15 mouse cellular contexts compared by ENCODE assay signal in the genomic region with DNA sequence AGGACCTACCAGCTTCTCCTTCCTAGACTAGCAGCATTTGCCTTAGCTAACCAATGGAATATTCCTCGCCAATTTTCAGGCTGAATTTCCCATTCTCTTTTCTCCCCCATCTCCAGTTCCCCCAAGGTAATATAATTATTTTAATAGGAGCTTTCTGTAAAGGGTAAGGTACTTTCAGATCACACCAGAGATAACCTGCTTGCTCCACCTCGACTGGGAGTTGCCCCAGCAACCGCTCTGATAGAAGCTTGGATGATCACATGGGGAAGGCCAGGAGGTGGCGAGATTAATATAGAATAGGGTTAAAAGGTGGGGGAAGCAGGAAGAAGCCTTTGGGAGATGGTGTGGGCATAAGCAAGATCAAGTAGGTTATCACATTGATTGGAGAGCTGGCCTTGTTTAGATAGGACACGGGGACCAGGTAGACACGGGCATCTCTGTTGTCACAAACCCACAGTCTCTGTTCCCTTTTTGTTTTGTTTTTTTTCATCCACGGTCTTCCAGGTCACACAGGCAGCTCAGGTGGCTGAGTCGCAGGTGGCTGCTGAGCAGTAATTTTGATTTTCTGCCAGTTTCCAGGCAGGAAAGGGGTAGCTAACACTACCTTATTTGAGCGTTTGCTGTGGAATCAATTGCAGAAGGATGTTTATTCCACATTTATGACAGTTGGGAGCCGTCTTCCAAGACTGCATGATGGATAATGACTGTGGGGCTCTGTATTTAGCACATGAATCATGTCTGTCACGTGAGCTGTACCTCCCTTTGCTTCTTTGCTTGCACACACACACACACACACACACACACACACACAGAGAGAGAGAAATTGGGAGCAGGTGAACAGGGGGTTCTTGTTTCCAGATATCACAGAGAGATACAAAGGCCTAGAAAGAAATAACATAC. TPM values are rescaled to one million over a fixed set of nuclear protein-coding genes. Genes with fewer than 3 reads are reported as not detected.
DNase-seq lines count a peak whose midpoint lies in the region; ATAC-seq and TF ChIP-seq lines count a peak whose summit lies in the region.
"Had no signal": no experiment of that assay in that cellular context is flagged by ENCODE, and none has a peak within 500 bp of the region (broad histone marks: within the 10 kb centered on the region; RNA-seq: fewer than 3 reads in every experiment).

No protein-coding gene starts in this region.

- TF ChIP-seq POLR2A in brain, embryonic 14.5 days (IDR thresholded peaks at IDR 0.05; ENCODE audit: borderline replicate concordance, extremely low read depth, insufficient read depth, insufficient read length, poor library complexity, severe bottlenecking): no peak

- 73% methylated on average over 11 of the region's 11 CpGs for WGBS in forebrain, embryonic 14.5 days
- 79% methylated on average over 11 of the region's 11 CpGs for WGBS in forebrain, embryonic 10.5 days
- WGBS in midbrain, embryonic 15.5 days: 68% methylated on average over 11 of the region's 11 CpGs
- WGBS in midbrain, embryonic 13.5 days: 72% methylated on average over 11 of the region's 11 CpGs
- WGBS in midbrain, postnatal 0 days: 62% methylated on average over 11 of the region's 11 CpGs
- WGBS in heart, embryonic 10.5 days: 74% methylated on average over 11 of the region's 11 CpGs

- no peak overlapping the region for H3K9ac ChIP-seq in forebrain, embryonic 14.5 days (ENCODE audit: low read length)
- no peak overlapping the region for H3K9ac ChIP-seq in midbrain, embryonic 15.5 days
- H3K9ac ChIP-seq in midbrain, embryonic 13.5 days (replicated peaks): no peak overlapping the region
- no peak overlapping the region for H3K9ac ChIP-seq in midbrain, postnatal 0 days (replicated peaks; ENCODE audit: low read length, poor library complexity, severe bottlenecking)
- H3K9ac ChIP-seq: kidney, embryonic 15.5 days had no signal

- H3K4me1 ChIP-seq in forebrain, embryonic 14.5 days (ENCODE audit: control insufficient read depth, insufficient read depth, low read length): no peaks in the 10 kb centered on the region
- 0 out of 2 replicates have a peak, but pooled peaks cover 6% of the 10 kb centered on the region for H3K4me1 ChIP-seq in forebrain, embryonic 10.5 days
- H3K4me1 ChIP-seq in midbrain, embryonic 15.5 days: peaks cover 8% of the 10 kb centered on the region; the same call in 1 of the 2 replicates
- 0 out of 2 replicates have a peak, but pooled peaks cover 9% of the 10 kb centered on the region for H3K4me1 ChIP-seq in midbrain, embryonic 13.5 days (replicated peaks)
- H3K4me1 ChIP-seq in midbrain, postnatal 0 days (ENCODE audit: insufficient read depth, low read length): no peaks in the 10 kb centered on the region
- peaks cover 18% of the 10 kb centered on the region for H3K4me1 ChIP-seq in heart, embryonic 10.5 days

- H3K36me3 ChIP-seq in forebrain, embryonic 14.5 days (ENCODE audit: control insufficient read depth, insufficient read depth, low read length): no peaks in the 10 kb centered on the region
- no peaks in the 10 kb centered on the region for H3K36me3 ChIP-seq in forebrain, embryonic 10.5 days (replicated peaks)
- no peaks in the 10 kb centered on the region for H3K36me3 ChIP-seq in midbrain, embryonic 15.5 days (replicated peaks)
- no peaks in the 10 kb centered on the region for H3K36me3 ChIP-seq in midbrain, embryonic 13.5 days
- no peaks in the 10 kb centered on the region for H3K36me3 ChIP-seq in midbrain, postnatal 0 days (ENCODE audit: insufficient read depth, low read length)
- H3K36me3 ChIP-seq in heart, embryonic 10.5 days: no peaks in the 10 kb centered on the region
- H3K36me3 ChIP-seq: G1E; kidney, embryonic 15.5 days had no signal

- H3K4me3 ChIP-seq in forebrain, embryonic 14.5 days (ENCODE audit: low read depth, low read length): no peak overlapping the region
- no peak overlapping the region for H3K4me3 ChIP-seq in forebrain, embryonic 10.5 days
- no peak overlapping the region for H3K4me3 ChIP-seq in midbrain, embryonic 15.5 days
- no peak overlapping the region for H3K4me3 ChIP-seq in midbrain, embryonic 13.5 days (replicated peaks)
- H3K4me3 ChIP-seq in midbrain, postnatal 0 days (ENCODE audit: low read depth, low read length): no peak overlapping the region
- H3K4me3 ChIP-seq in heart, embryonic 10.5 days: no peak overlapping the region
- H3K4me3 ChIP-seq: kidney, embryonic 15.5 days had no signal

- TF ChIP-seq CTCF in brain, embryonic 14.5 days (IDR thresholded peaks at IDR 0.05; ENCODE audit: borderline replicate concordance, extremely low read depth, insufficient read depth, insufficient read length): no peak
- no peak for TF ChIP-seq CTCF in midbrain, postnatal 0 days (IDR thresholded peaks at IDR 0.05)

- H3K4me2 ChIP-seq in forebrain, embryonic 14.5 days (ENCODE audit: low read length): no peak overlapping the region
- H3K4me2 ChIP-seq in midbrain, embryonic 15.5 days: no peak overlapping the region
- no peak overlapping the region for H3K4me2 ChIP-seq in midbrain, embryonic 13.5 days (replicated peaks)
- no peak overlapping the region for H3K4me2 ChIP-seq in midbrain, postnatal 0 days (ENCODE audit: low read depth, low read length, poor library complexity, severe bottlenecking)
- H3K4me2 ChIP-seq: kidney, embryonic 15.5 days had no signal

- H3K9me3 ChIP-seq in forebrain, embryonic 14.5 days (replicated peaks; ENCODE audit: control insufficient read depth, low read length): no peaks in the 10 kb centered on the region
- no peaks in the 10 kb centered on the region for H3K9me3 ChIP-seq in forebrain, embryonic 10.5 days
- H3K9me3 ChIP-seq in midbrain, embryonic 15.5 days: no peaks in the 10 kb centered on the region
- H3K9me3 ChIP-seq in midbrain, embryonic 13.5 days: no peaks in the 10 kb centered on the region
- no peaks in the 10 kb centered on the region for H3K9me3 ChIP-seq in midbrain, postnatal 0 days (ENCODE audit: low read length)
- no peaks in the 10 kb centered on the region for H3K9me3 ChIP-seq in heart, embryonic 10.5 days
- H3K9me3 ChIP-seq: kidney, embryonic 15.5 days had no signal

- peak; percentile 13 for DNase-seq in forebrain, embryonic 14.5 days (ENCODE audit: low spot score)
- DNase-seq in forebrain, embryonic 10.5 days (ENCODE audit: extremely low spot score, low spot score): no peak
- DNase-seq in brain, embryonic 14.5 days (ENCODE audit: low read depth): peak; percentile 33
- DNase-seq in midbrain, postnatal 0 days (ENCODE audit: low spot score): peak; percentile 22
- no peak for DNase-seq in adrenal gland, postnatal 36 days
- DNase-seq in heart, embryonic 10.5 days (ENCODE audit: low spot score): no peak
- DNase-seq: gastrocnemius, postnatal 14 days; heart, postnatal 10 days; lung, adult 18-20 months; lung, postnatal 4 days; thymus, postnatal 14 days had no signal

- no peak overlapping the region for H3K27ac ChIP-seq in forebrain, embryonic 14.5 days (ENCODE audit: low read depth, low read length)
- no peak overlapping the region for H3K27ac ChIP-seq in forebrain, embryonic 10.5 days
- H3K27ac ChIP-seq in midbrain, embryonic 15.5 days: peak overlapping the region; percentile 39; the same call in 1 of the 2 replicates
- H3K27ac ChIP-seq in midbrain, embryonic 13.5 days: no peak overlapping the region
- H3K27ac ChIP-seq in midbrain, postnatal 0 days (ENCODE audit: low read depth, low read length): peak overlapping the region; percentile 40; the same call in 1 of the 2 replicates
- no peak overlapping the region for H3K27ac ChIP-seq in heart, embryonic 10.5 days
- H3K27ac ChIP-seq: kidney, embryonic 15.5 days had no signal

- no peaks in the 10 kb centered on the region for H3K27me3 ChIP-seq in forebrain, embryonic 14.5 days (replicated peaks; ENCODE audit: control insufficient read depth, insufficient read depth, low read length)
- H3K27me3 ChIP-seq in forebrain, embryonic 10.5 days (ENCODE audit: poor library complexity, severe bottlenecking): no peaks in the 10 kb centered on the region
- no peaks in the 10 kb centered on the region for H3K27me3 ChIP-seq in midbrain, embryonic 15.5 days (replicated peaks)
- no peaks in the 10 kb centered on the region for H3K27me3 ChIP-seq in midbrain, embryonic 13.5 days
- H3K27me3 ChIP-seq in midbrain, postnatal 0 days (ENCODE audit: insufficient read depth, low read length): no peaks in the 10 kb centered on the region
- H3K27me3 ChIP-seq in heart, embryonic 10.5 days (ENCODE audit: insufficient read depth, poor library complexity, severe bottlenecking): no peaks in the 10 kb centered on the region
- H3K27me3 ChIP-seq: kidney, embryonic 15.5 days had no signal

- ATAC-seq in forebrain, embryonic 14.5 days: no peak
- ATAC-seq in midbrain, embryonic 15.5 days (replicated peaks): peak; percentile 32; the same call in 1 of the 2 replicates
- no peak for ATAC-seq in midbrain, embryonic 13.5 days
- peak; percentile 44; the same call in 1 of the 2 replicates for ATAC-seq in midbrain, postnatal 0 days (ENCODE audit: low FRiP score)

RNA-seq across cellular contexts. Expression of gene Gramd1b, which starts 47.8 kb away (rescaled TPM):
- 8.6 and 12.2 TPM in 2 replicates for polyA plus RNA-seq in forebrain, embryonic 14.5 days (2014; fragmentation: Nextera tagmentation; extraction: Ambion mirVana)
- polyA plus RNA-seq in forebrain, embryonic 10.5 days (2016; fragmentation: Nextera tagmentation; extraction: Ambion mirVana): 3.3 and 3.8 TPM in 2 replicates
- polyA plus RNA-seq in midbrain, embryonic 15.5 days (2015; fragmentation: Nextera tagmentation; extraction: Ambion mirVana): 14.0 and 19.9 TPM in 2 replicates
- polyA plus RNA-seq in midbrain, embryonic 13.5 days (2015; fragmentation: Nextera tagmentation; extraction: Ambion mirVana): 8.1 and 8.2 TPM in 2 replicates
- 41.2 and 42.0 TPM in 2 replicates for polyA plus RNA-seq in brain, embryonic 14.5 days (2012; rRNA removed)
- 48.3 and 51.8 TPM in 2 replicates for total RNA-seq in midbrain, postnatal 0 days (2014; rRNA removed)
- 13.2 and 19.1 TPM in 2 replicates for polyA plus RNA-seq in midbrain, postnatal 0 days (2015; fragmentation: Nextera tagmentation; extraction: Ambion mirVana)
- 100 to 1,000 TPM; 613 to 822 TPM for total RNA-seq in adrenal gland, postnatal 36 days (2021)
- 5.0 and 10.1 TPM in 2 replicates for polyA plus RNA-seq in heart, embryonic 10.5 days (2016; fragmentation: Nextera tagmentation; extraction: Ambion mirVana)
- polyA plus RNA-seq: G1E had no signal

Comparison
In these comparisons a context has a peak if more than half of its experiments do, and no peak if none do; other contexts are left out.
1. ATAC-seq: peak in midbrain, embryonic 15.5 days (single experiment) and midbrain, postnatal 0 days (single experiment); none in forebrain, embryonic 14.5 days (single experiment) and midbrain, embryonic 13.5 days (single experiment).
2. DNase-seq: peak in forebrain, embryonic 14.5 days (single experiment), brain, embryonic 14.5 days (single experiment) and midbrain, postnatal 0 days (single experiment); none in forebrain, embryonic 10.5 days (single experiment), adrenal gland, postnatal 36 days (0 of 2) and heart, embryonic 10.5 days (single experiment).
3. H3K27ac ChIP-seq: peak in midbrain, embryonic 15.5 days (single experiment) and midbrain, postnatal 0 days (single experiment); none in forebrain, embryonic 14.5 days (single experiment), forebrain, embryonic 10.5 days (single experiment), midbrain, embryonic 13.5 days (single experiment) and heart, embryonic 10.5 days (single experiment).